Mouse (Mus musculus): Measurements from ENCODE around the gene Pold2.

GRCm38 (mm10) chr11:5898531-5898930 lies 20.4 kb upstream of the Pold2 start, which contains the start of gene Myl7:
- no peak for TF ChIP-seq POLR2A (IDR thresholded peaks at IDR 0.05; ENCODE audit: borderline replicate concordance, control insufficient read depth, low read depth, low read length)
- TF ChIP-seq CTCF (IDR thresholded peaks at IDR 0.05; ENCODE audit: control insufficient read depth, insufficient read depth, low read length): no peak

All from bone marrow, adult 2 months (tissue).